Comparison of ENCODE assay signal across 8 mouse cellular contexts in genomic region chr12:91587077-91587476, GRCm38 (mm10). TPM values are rescaled to one million over a fixed set of nuclear protein-coding genes. Genes with fewer than 3 reads are reported as not detected.
DNase-seq lines count a peak whose midpoint lies in the region; ATAC-seq and TF ChIP-seq lines count a peak whose summit lies in the region.

No protein-coding gene starts in this region.

- intact Hi-C loops in heart, postnatal 36 days (cut with DNase I) = loop anchor here (10.0 kb wide), 1 partner anchor 202 kb away; the partner anchor contains the start of genes Cep128 and Tshr

- no peaks in the 10 kb centered on the region for H3K27me3 ChIP-seq in heart, embryonic 15.5 days
- H3K27me3 ChIP-seq in hindbrain, embryonic 12.5 days = no peaks in the 10 kb centered on the region
- peaks cover 2% of the 10 kb centered on the region; the same call in 1 of the 2 replicates for H3K27me3 ChIP-seq in midbrain, embryonic 11.5 days (ENCODE audit: control insufficient read depth, insufficient read depth, low read length)

- TF ChIP-seq POLR2A in bone marrow macrophage, adult 2 months (IDR thresholded peaks at IDR 0.05; ENCODE audit: borderline replicate concordance, low read depth, low read length) = no peak

- WGBS in heart, embryonic 15.5 days = 60% methylated on average over 3 of the region's 3 CpGs
- WGBS in hindbrain, embryonic 12.5 days = 41% methylated on average over 3 of the region's 3 CpGs
- WGBS in midbrain, embryonic 11.5 days = 68% methylated on average over 3 of the region's 3 CpGs

- peak overlapping the region; percentile 92 for H3K4me3 ChIP-seq in heart, embryonic 15.5 days
- 0 out of 2 replicates have a peak overlapping the region, but pooled peaks have one; percentile 14 for H3K4me3 ChIP-seq in bone marrow macrophage, adult 2 months (ENCODE audit: insufficient read depth, low read length)
- H3K4me3 ChIP-seq in hindbrain, embryonic 12.5 days = peak overlapping the region; percentile 89
- H3K4me3 ChIP-seq in midbrain, embryonic 11.5 days (ENCODE audit: low read depth, low read length) = peak overlapping the region; percentile 97

- H3K4me1 ChIP-seq in heart, embryonic 15.5 days (replicated peaks) = peaks cover 25% of the 10 kb centered on the region
- H3K4me1 ChIP-seq in bone marrow macrophage, adult 2 months (ENCODE audit: control insufficient read depth, insufficient read depth, low read length) = peaks cover 35% of the 10 kb centered on the region
- peaks cover 18% of the 10 kb centered on the region for H3K4me1 ChIP-seq in hindbrain, embryonic 12.5 days
- H3K4me1 ChIP-seq in midbrain, embryonic 11.5 days (ENCODE audit: control insufficient read depth, insufficient read depth, low read length) = peaks cover 24% of the 10 kb centered on the region

- DNase-seq in heart, postnatal 36 days = no peak
- peak; percentile 87 for DNase-seq in midbrain, embryonic 11.5 days (ENCODE audit: low spot score, missing footprints)
- no peak for DNase-seq in yolk sac, embryonic 10.5 days (ENCODE audit: low spot score)
- no peak for DNase-seq in kidney, postnatal 10 days

- no peak for ATAC-seq in heart, embryonic 15.5 days (replicated peaks; ENCODE audit: insufficient number of reproducible peaks, insufficient read depth, low FRiP score, low read depth)
- no peak for ATAC-seq in hindbrain, embryonic 12.5 days (ENCODE audit: low FRiP score)
- no peak for ATAC-seq in midbrain, embryonic 11.5 days (ENCODE audit: low FRiP score)
- no peak for ATAC-seq in erythroid progenitor cell, adult 5-6 weeks (replicated peaks; ENCODE audit: low FRiP score, poor library complexity, severe bottlenecking)

- 0 out of 2 replicates have a peak overlapping the region, but pooled peaks have one; percentile 99 for H3K9ac ChIP-seq in heart, embryonic 15.5 days
- H3K9ac ChIP-seq in hindbrain, embryonic 12.5 days = peak overlapping the region; percentile 100; the same call in 1 of the 2 replicates
- H3K9ac ChIP-seq in midbrain, embryonic 11.5 days (ENCODE audit: low read length) = peak overlapping the region; percentile 100

- no peaks in the 10 kb centered on the region for H3K9me3 ChIP-seq in heart, embryonic 15.5 days (replicated peaks)
- H3K9me3 ChIP-seq in hindbrain, embryonic 12.5 days (replicated peaks) = no peaks in the 10 kb centered on the region
- no peaks in the 10 kb centered on the region; the same call in 1 of the 2 replicates for H3K9me3 ChIP-seq in midbrain, embryonic 11.5 days (ENCODE audit: control insufficient read depth, low read length)

- H3K36me3 ChIP-seq in heart, embryonic 15.5 days = peaks cover 8% of the 10 kb centered on the region; the same call in 1 of the 2 replicates
- H3K36me3 ChIP-seq in hindbrain, embryonic 12.5 days = peaks cover 20% of the 10 kb centered on the region
- H3K36me3 ChIP-seq in midbrain, embryonic 11.5 days (ENCODE audit: control insufficient read depth, insufficient read depth, low read length) = peaks cover 3% of the 10 kb centered on the region

- TF ChIP-seq CTCF in bone marrow macrophage, adult 2 months (IDR thresholded peaks at IDR 0.05; ENCODE audit: low read depth, low read length) = no peak

- no peak overlapping the region for H3K27ac ChIP-seq in heart, embryonic 15.5 days
- H3K27ac ChIP-seq in bone marrow macrophage, adult 2 months (ENCODE audit: insufficient read depth, low read depth, low read length) = no peak overlapping the region; the same call in 1 of the 2 replicates
- H3K27ac ChIP-seq in hindbrain, embryonic 12.5 days = no peak overlapping the region; the same call in 1 of the 2 replicates
- no peak overlapping the region for H3K27ac ChIP-seq in midbrain, embryonic 11.5 days (ENCODE audit: low read depth, low read length)

- peak overlapping the region; percentile 77 for H3K4me2 ChIP-seq in heart, embryonic 15.5 days
- H3K4me2 ChIP-seq in hindbrain, embryonic 12.5 days (replicated peaks) = peak overlapping the region; percentile 64
- H3K4me2 ChIP-seq in midbrain, embryonic 11.5 days = peak overlapping the region; percentile 54

RNA-seq across cellular contexts. Expression of gene Gtf2a1, which starts 3.2 kb away (rescaled TPM):
- polyA plus RNA-seq in heart, embryonic 15.5 days (2015; fragmentation: Nextera tagmentation; extraction: Ambion mirVana) = 24.5 and 27.9 TPM in 2 replicates
- 10 to 100 TPM; 26.9 to 32.8 TPM for total RNA-seq in heart, postnatal 36 days (2021)
- polyA plus RNA-seq in bone marrow macrophage, adult 2 months (2012; ENCODE audit: insufficient read depth, insufficient read length, missing spikeins) = 46.6 and 54.9 TPM in 2 replicates
- polyA plus RNA-seq in hindbrain, embryonic 12.5 days (2016; fragmentation: Nextera tagmentation; extraction: Ambion mirVana) = 78.2 and 86.8 TPM in 2 replicates
- polyA plus RNA-seq in midbrain, embryonic 11.5 days (2014; fragmentation: Nextera tagmentation; extraction: Ambion mirVana) = 58.2 and 61.1 TPM in 2 replicates
- total RNA-seq in erythroid progenitor cell, adult 5-6 weeks (2015; ENCODE audit: low replicate concordance) = 41.1 and 59.9 TPM in 2 replicates
- 38.4 and 49.4 TPM in 2 replicates for total RNA-seq in erythroid progenitor cell, adult 5-6 weeks (2017; ENCODE audit: low replicate concordance)

Comparison
In these comparisons a context has a peak if more than half of its experiments do, and no peak if none do; other contexts are left out.
1. H3K4me3 ChIP-seq: peak in every context shown above with its lines; median percentile 97 in midbrain, embryonic 11.5 days; 92 in heart, embryonic 15.5 days; 89 in hindbrain, embryonic 12.5 days; 14 in bone marrow macrophage, adult 2 months.